Mouse (Mus musculus) erythroblast, embryonic 14.5 days (primary cell): ENCODE data around the gene Abcb8.

Experiments used
- GATA1 ChIP-seq: IDR thresholded peaks from 2 replicates; pipeline ENCODE4 v1.6.1; 2012; ENCODE audit warnings: low read length, inconsistent platforms, mixed read lengths
- TAL1 ChIP-seq: IDR thresholded peaks from 3 replicates; pipeline ENCODE4 v1.6.1; 2012; ENCODE audit warnings: low read length, inconsistent platforms, mixed read lengths

- TF ChIP-seq GATA1 (no peak), TAL1 (no peak)
These were observed 30.7 kb downstream of the Abcb8 start for GRCm38 (mm10) chr5:24424004-24424781.
